ENCODE assay signal across 22 mouse cellular contexts in genomic region chr12:76825283-76825682, GRCm38 (mm10). TPM values are rescaled to one million over a fixed set of nuclear protein-coding genes. Genes with fewer than 3 reads are reported as not detected.
"Had no signal": no experiment of that assay in that cellular context is flagged by ENCODE, and none has a peak within 500 bp of the region (broad histone marks: within the 10 kb centered on the region; RNA-seq: fewer than 3 reads in every experiment).

No protein-coding gene starts in this region.

- H3K9me3 ChIP-seq: midbrain, embryonic 10.5 days; midbrain, embryonic 12.5 days; neural tube, embryonic 13.5 days; neural tube, embryonic 15.5 days had no signal

- H3K4me2 ChIP-seq: lung, embryonic 14.5 days; midbrain, embryonic 12.5 days; neural tube, embryonic 13.5 days; neural tube, embryonic 15.5 days had no signal

- H3K27ac ChIP-seq: midbrain, embryonic 10.5 days; midbrain, embryonic 12.5 days; neural tube, embryonic 13.5 days; neural tube, embryonic 15.5 days had no signal

- H3K9ac ChIP-seq: lung, embryonic 14.5 days; midbrain, embryonic 12.5 days; neural tube, embryonic 13.5 days; neural tube, embryonic 15.5 days had no signal

- DNase-seq: lung, adult 18-20 months; lung, embryonic 14.5 days; lung, postnatal 10 days; lung, postnatal 4 days; midbrain, embryonic 14.5 days; retina, postnatal 1 day; right cerebral cortex, adult 18-20 months; right cerebral cortex, postnatal 25 days; right cerebral cortex, postnatal 4 days; spleen, adult 18-20 months; thymus, adult 18-20 months; thymus, postnatal 14 days; thymus, postnatal 36 days had no signal

- H3K36me3 ChIP-seq: midbrain, embryonic 10.5 days; midbrain, embryonic 12.5 days; neural tube, embryonic 13.5 days; neural tube, embryonic 15.5 days had no signal

- ATAC-seq: midbrain, embryonic 16.5 days had no signal

- H3K4me3 ChIP-seq: midbrain, embryonic 10.5 days; midbrain, embryonic 12.5 days; myocyte; neural tube, embryonic 13.5 days; neural tube, embryonic 15.5 days had no signal

RNA-seq across cellular contexts. Expression of gene Rab15, which starts 2.6 kb away (rescaled TPM):
- total RNA-seq: megakaryocyte, adult 5-6 weeks; megakaryocyte-erythroid progenitor cell, adult 5-6 weeks had no signal

RNA-seq across cellular contexts. Expression of gene Gpx2, which starts 29.9 kb away (rescaled TPM):
- total RNA-seq: megakaryocyte, adult 5-6 weeks; megakaryocyte-erythroid progenitor cell, adult 5-6 weeks had no signal
- polyA plus RNA-seq: midbrain, embryonic 10.5 days; midbrain, embryonic 12.5 days; midbrain, embryonic 14.5 days; myocyte; neural tube, embryonic 11.5 days had no signal
